8 mouse cellular contexts compared by ENCODE assay signal in genomic region chr11:94992754-94993606, GRCm38 (mm10). TPM values are rescaled to one million over a fixed set of nuclear protein-coding genes. Genes with fewer than 3 reads are reported as not detected.
DNase-seq lines count a peak whose midpoint lies in the region; ATAC-seq and TF ChIP-seq lines count a peak whose summit lies in the region.

No protein-coding gene starts in this region.

- no peaks in the 10 kb centered on the region for H3K27me3 ChIP-seq in spleen, adult 2 months (ENCODE audit: control insufficient read depth, insufficient read depth, low read length)
- H3K27me3 ChIP-seq in kidney, adult 2 months (replicated peaks; ENCODE audit: control insufficient read depth, insufficient read depth, low read length): no peaks in the 10 kb centered on the region
- no peaks in the 10 kb centered on the region for H3K27me3 ChIP-seq in lung, embryonic 15.5 days

- 2% methylated on average over 22 of the region's 22 CpGs for WGBS in spleen, adult 2 months
- WGBS in kidney, adult 2 months: 3% methylated on average over 22 of the region's 22 CpGs
- under 1% methylated on average over 22 of the region's 22 CpGs for WGBS in lung, embryonic 15.5 days
- under 1% methylated on average over 22 of the region's 22 CpGs for WGBS in olfactory bulb, adult 2 months

- DNase-seq in spleen, adult 2 months (ENCODE audit: low read depth in 1 of 2, low spot score in 2 of 2): no peak
- no peak for DNase-seq in spleen, postnatal 14 days (ENCODE audit: low spot score in 2 of 2)
- peak; percentile 74 for DNase-seq in kidney, adult 2 months
- no peak for DNase-seq in frontal cortex, postnatal 14 days (ENCODE audit: low spot score in 2 of 2)

- peak overlapping the region; percentile 91 for H3K4me2 ChIP-seq in lung, embryonic 15.5 days

- H3K9me3 ChIP-seq in lung, embryonic 15.5 days: no peaks in the 10 kb centered on the region

- peak overlapping the region; percentile 68 for H3K9ac ChIP-seq in lung, embryonic 15.5 days

- peaks cover 5% of the 10 kb centered on the region for H3K36me3 ChIP-seq in spleen, adult 2 months (ENCODE audit: control insufficient read depth, insufficient read depth, low read length)
- no peaks in the 10 kb centered on the region for H3K36me3 ChIP-seq in kidney, adult 2 months (ENCODE audit: control insufficient read depth, insufficient read depth, low read length)
- peaks cover 20% of the 10 kb centered on the region for H3K36me3 ChIP-seq in lung, embryonic 15.5 days

- H3K27ac ChIP-seq in spleen, adult 2 months (ENCODE audit: insufficient read depth, low read length): peak overlapping the region; percentile 77
- peak overlapping the region; percentile 49 for H3K27ac ChIP-seq in kidney, adult 2 months (ENCODE audit: insufficient read depth, low read depth, low read length)
- peak overlapping the region; percentile 94 for H3K27ac ChIP-seq in lung, embryonic 15.5 days
- peak overlapping the region; percentile 86 for H3K27ac ChIP-seq in olfactory bulb, adult 2 months (ENCODE audit: insufficient read depth, low read depth, low read length)

- no peak for TF ChIP-seq CTCF in spleen, adult 2 months (IDR thresholded peaks at IDR 0.05; ENCODE audit: extremely low read depth, insufficient read depth, insufficient read length, insufficient replicate concordance)
- no peak for TF ChIP-seq CTCF in kidney, adult 2 months (conservative IDR thresholded peaks at IDR 0.05; ENCODE audit: insufficient read depth, insufficient read length, low read depth, low read length)
- no peak for TF ChIP-seq CTCF in olfactory bulb, adult 2 months (IDR thresholded peaks at IDR 0.05; ENCODE audit: insufficient read depth, low read depth, low read length)

- peak; percentile 27 for ATAC-seq in common myeloid progenitor, adult 5-6 weeks (replicated peaks; ENCODE audit: low read depth, poor library complexity, severe bottlenecking)
- peak; percentile 63 for ATAC-seq in granulocyte monocyte progenitor cell, adult 5-6 weeks (replicated peaks; ENCODE audit: poor library complexity, severe bottlenecking)
- no peak for ATAC-seq in lung, embryonic 15.5 days (ENCODE audit: borderline replicate concordance, extremely low read depth, low FRiP score, low TSS enrichment)

- peak overlapping the region; percentile 81 for H3K4me3 ChIP-seq in spleen, adult 2 months (ENCODE audit: extremely low read depth, insufficient read depth, insufficient read length)
- H3K4me3 ChIP-seq in kidney, adult 2 months (ENCODE audit: insufficient read depth, low read depth, low read length): peak overlapping the region; percentile 91
- peak overlapping the region; percentile 69 for H3K4me3 ChIP-seq in lung, embryonic 15.5 days
- peak overlapping the region; percentile 92 for H3K4me3 ChIP-seq in olfactory bulb, adult 2 months (ENCODE audit: insufficient read depth, low read depth, low read length)

- no peak for TF ChIP-seq POLR2A in spleen, adult 2 months (IDR thresholded peaks at IDR 0.05; ENCODE audit: low read depth, low read length)
- TF ChIP-seq POLR2A in kidney, adult 2 months (IDR thresholded peaks at IDR 0.05; ENCODE audit: low read depth, low read length): peak; percentile 50
- TF ChIP-seq POLR2A in olfactory bulb, adult 2 months (IDR thresholded peaks at IDR 0.05; ENCODE audit: insufficient read depth, low read depth, low read length): 0 out of 2 replicates have a peak, but pooled peaks have one; percentile 16

- peaks cover 25% of the 10 kb centered on the region for H3K4me1 ChIP-seq in spleen, adult 2 months (ENCODE audit: control insufficient read depth, insufficient read depth, insufficient read length)
- H3K4me1 ChIP-seq in kidney, adult 2 months (ENCODE audit: control insufficient read depth, insufficient read depth, low read length): peaks cover 20% of the 10 kb centered on the region
- peaks cover 70% of the 10 kb centered on the region for H3K4me1 ChIP-seq in lung, embryonic 15.5 days
- peaks cover 59% of the 10 kb centered on the region for H3K4me1 ChIP-seq in olfactory bulb, adult 2 months (ENCODE audit: control insufficient read depth, insufficient read depth, low read length)

RNA-seq across cellular contexts. Expression of gene Ppp1r9b, which starts 2.1 kb away (rescaled TPM):
- polyA plus RNA-seq in spleen, adult 2 months (2012; rRNA removed): 51.9 and 54.5 TPM in 2 replicates
- total RNA-seq in common myeloid progenitor, adult 5-6 weeks (2017): 145 and 164 TPM in 2 replicates
- total RNA-seq in granulocyte monocyte progenitor cell, adult 5-6 weeks (2014; fragmentation: Nextera tagmentation): 50.3 and 61.7 TPM in 2 replicates
- 67.7 and 71.9 TPM in 2 replicates for total RNA-seq in granulocyte monocyte progenitor cell, adult 5-6 weeks (2017)
- 24.1 and 29.9 TPM in 2 replicates for polyA plus RNA-seq in kidney, adult 2 months (2012; rRNA removed)
- 8.8 and 9.3 TPM in 2 replicates for polyA plus RNA-seq in lung, embryonic 15.5 days (2015; fragmentation: Nextera tagmentation; extraction: Ambion mirVana)
- 129 TPM in 1 of 2 replicates, not detected in the other for polyA plus RNA-seq in olfactory bulb, adult 2 months (2012; ENCODE audit: insufficient read depth, insufficient read length, low replicate concordance, missing spikeins)

RNA-seq across cellular contexts. Expression of gene Samd14, which starts 16.7 kb away (rescaled TPM):
- 19.3 and 23.7 TPM in 2 replicates for polyA plus RNA-seq in spleen, adult 2 months (2012; rRNA removed)
- 15.5 and 16.6 TPM in 2 replicates for total RNA-seq in common myeloid progenitor, adult 5-6 weeks (2017)
- 0.34 and 0.49 TPM in 2 replicates for total RNA-seq in granulocyte monocyte progenitor cell, adult 5-6 weeks (2014; fragmentation: Nextera tagmentation)
- total RNA-seq in granulocyte monocyte progenitor cell, adult 5-6 weeks (2017): 0.05 and 0.65 TPM in 2 replicates
- 3.2 and 3.7 TPM in 2 replicates for polyA plus RNA-seq in kidney, adult 2 months (2012; rRNA removed)
- polyA plus RNA-seq in lung, embryonic 15.5 days (2015; fragmentation: Nextera tagmentation; extraction: Ambion mirVana): 17.1 and 17.4 TPM in 2 replicates
- not detected in 2 replicates for polyA plus RNA-seq in olfactory bulb, adult 2 months (2012; ENCODE audit: insufficient read depth, insufficient read length, low replicate concordance, missing spikeins)

RNA-seq across cellular contexts. Expression of gene Sgca, which starts 16.9 kb away (rescaled TPM):
- polyA plus RNA-seq in spleen, adult 2 months (2012; rRNA removed): 0.85 and 1.5 TPM in 2 replicates
- total RNA-seq in common myeloid progenitor, adult 5-6 weeks (2017): not detected in 2 replicates
- total RNA-seq in granulocyte monocyte progenitor cell, adult 5-6 weeks (2014; fragmentation: Nextera tagmentation): not detected in 2 replicates
- not detected in 2 replicates for total RNA-seq in granulocyte monocyte progenitor cell, adult 5-6 weeks (2017)
- polyA plus RNA-seq in kidney, adult 2 months (2012; rRNA removed): 5.0 and 23.9 TPM in 2 replicates
- 0.69 and 0.96 TPM in 2 replicates for polyA plus RNA-seq in lung, embryonic 15.5 days (2015; fragmentation: Nextera tagmentation; extraction: Ambion mirVana)
- not detected in 2 replicates for polyA plus RNA-seq in olfactory bulb, adult 2 months (2012; ENCODE audit: insufficient read depth, insufficient read length, low replicate concordance, missing spikeins)

RNA-seq across cellular contexts. Expression of gene Hils1, which starts 25.6 kb away (rescaled TPM):
- polyA plus RNA-seq in spleen, adult 2 months (2012; rRNA removed): not detected in 2 replicates
- total RNA-seq in common myeloid progenitor, adult 5-6 weeks (2017): not detected in 2 replicates
- total RNA-seq in granulocyte monocyte progenitor cell, adult 5-6 weeks (2014; fragmentation: Nextera tagmentation): not detected in 2 replicates
- not detected in 2 replicates for total RNA-seq in granulocyte monocyte progenitor cell, adult 5-6 weeks (2017)
- polyA plus RNA-seq in kidney, adult 2 months (2012; rRNA removed): 0.56 TPM in 1 of 2 replicates, not detected in the other
- not detected in 2 replicates for polyA plus RNA-seq in lung, embryonic 15.5 days (2015; fragmentation: Nextera tagmentation; extraction: Ambion mirVana)
- polyA plus RNA-seq in olfactory bulb, adult 2 months (2012; ENCODE audit: insufficient read depth, insufficient read length, low replicate concordance, missing spikeins): not detected in 2 replicates

RNA-seq across cellular contexts. Expression of gene Pdk2, which starts 48.2 kb away (rescaled TPM):
- 12.6 and 13.8 TPM in 2 replicates for polyA plus RNA-seq in spleen, adult 2 months (2012; rRNA removed)
- 1.7 and 3.7 TPM in 2 replicates for total RNA-seq in common myeloid progenitor, adult 5-6 weeks (2017)
- total RNA-seq in granulocyte monocyte progenitor cell, adult 5-6 weeks (2014; fragmentation: Nextera tagmentation): 8.5 and 9.8 TPM in 2 replicates
- total RNA-seq in granulocyte monocyte progenitor cell, adult 5-6 weeks (2017): 0.60 and 1.8 TPM in 2 replicates
- 430 and 469 TPM in 2 replicates for polyA plus RNA-seq in kidney, adult 2 months (2012; rRNA removed)
- 27.8 and 30.9 TPM in 2 replicates for polyA plus RNA-seq in lung, embryonic 15.5 days (2015; fragmentation: Nextera tagmentation; extraction: Ambion mirVana)
- not detected in 2 replicates for polyA plus RNA-seq in olfactory bulb, adult 2 months (2012; ENCODE audit: insufficient read depth, insufficient read length, low replicate concordance, missing spikeins)
